Mouse (Mus musculus) layer of hippocampus, adult 18-20 months (tissue): Measurements from ENCODE around the gene Krt14. TPM values are rescaled to one million over a fixed set of nuclear protein-coding genes. Genes with fewer than 3 reads are reported as not detected.

Experiments used
- DNase-seq, 2 experiments: peaks; one replicate each; pipeline ENCODE4 v3.0.0; 2022; ENCODE audit warnings: low spot score in 2 of 2
- total RNA-seq, 2 experiments: library from RNA; stranded (reverse); gene quantifications; 2 replicates each; pipeline ENCODE4 v1.2.3; 2021

Gene Krt14
- total RNA-seq, 2 experiments from 2014 or later, result not detected

DNA sequence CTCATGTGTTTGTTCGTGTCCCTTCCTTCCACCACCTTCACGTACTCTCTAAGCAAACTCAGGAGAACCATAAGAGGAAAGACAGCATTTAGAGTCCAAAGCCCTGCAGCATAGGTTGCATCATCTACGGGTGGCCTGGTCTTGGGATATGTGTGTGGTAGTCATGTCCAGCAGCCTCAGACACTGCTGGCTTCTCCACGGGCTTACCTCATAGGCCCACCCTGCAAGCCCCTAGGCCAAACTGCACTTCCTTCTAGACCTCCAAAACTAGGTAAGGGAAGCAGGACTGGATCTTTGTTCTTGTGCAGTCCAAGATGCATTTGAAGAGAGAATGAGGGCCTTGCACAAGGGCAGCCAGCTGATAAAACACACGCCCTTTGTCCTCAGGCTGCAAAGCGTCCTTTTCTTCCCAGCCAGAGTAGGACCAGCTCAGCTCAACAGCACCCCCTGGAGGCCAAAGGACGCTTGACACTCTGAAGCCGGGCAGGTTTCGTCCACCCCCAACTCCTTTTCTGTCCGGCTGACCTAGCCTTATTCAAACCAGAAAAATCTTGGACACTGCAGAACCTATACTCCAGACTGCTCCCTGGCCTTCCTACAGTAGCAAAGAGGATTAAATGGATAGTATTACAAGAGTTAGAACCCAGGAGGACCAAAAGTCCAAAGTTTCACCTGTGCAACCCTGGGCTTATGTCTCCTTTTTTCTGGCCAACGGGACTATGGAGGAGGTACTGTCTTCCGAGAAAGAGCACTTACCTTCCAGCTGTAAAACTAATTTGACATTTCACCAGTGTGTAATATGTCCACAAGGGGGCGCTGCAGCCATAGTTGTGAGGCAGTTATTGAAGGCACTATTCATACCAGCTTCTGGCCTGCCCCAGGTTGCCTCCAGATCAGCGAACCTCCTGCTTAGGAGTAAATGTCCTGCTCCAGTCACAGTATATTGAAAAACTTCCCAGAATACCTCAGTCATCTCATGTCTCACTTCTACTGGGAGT is 38.3 kb downstream of the Krt14 start:
- peak; percentile 36 to 88 for DNase-seq

DNA sequence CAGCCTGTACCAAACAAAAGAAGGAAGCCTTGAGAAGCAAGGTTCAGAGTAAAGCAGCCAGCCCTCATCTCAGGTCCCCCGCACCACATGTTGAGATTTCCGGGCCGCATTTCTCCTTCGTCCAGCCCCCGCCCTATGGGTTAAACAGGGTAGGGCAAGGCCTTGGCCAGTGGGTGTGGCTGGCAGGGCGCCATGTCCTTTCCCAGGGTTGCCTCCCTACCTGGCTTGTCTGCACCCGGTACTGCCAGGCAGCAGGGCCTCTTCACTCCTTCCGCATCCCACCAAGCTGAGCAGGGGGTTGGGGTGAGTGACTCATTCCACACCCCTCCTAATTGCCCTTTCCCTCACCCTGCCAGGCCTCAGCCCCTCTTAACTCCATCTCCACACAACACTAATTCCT is 39.3 kb downstream of the Krt14 start:
- no peak for DNase-seq

DNA sequence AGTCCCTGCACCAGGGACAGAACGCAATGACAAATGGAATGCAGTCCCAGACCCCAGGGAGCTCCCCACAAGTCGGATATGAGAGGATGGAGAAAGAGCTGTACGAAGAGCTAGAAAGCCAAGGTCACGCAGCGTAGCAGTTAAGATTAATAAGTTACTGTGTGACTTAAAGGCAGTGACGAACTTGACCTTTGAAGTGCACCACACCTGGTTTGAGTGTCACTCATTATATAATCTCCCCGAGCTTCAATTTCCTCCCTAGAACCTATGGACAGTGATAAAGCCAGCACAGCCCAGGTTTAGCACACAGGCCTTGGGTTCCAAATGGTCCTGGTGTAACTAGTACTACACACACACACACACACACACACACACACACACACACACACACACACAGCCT is 43.0 kb downstream of the Krt14 start:
- DNase-seq, result no peak

DNA sequence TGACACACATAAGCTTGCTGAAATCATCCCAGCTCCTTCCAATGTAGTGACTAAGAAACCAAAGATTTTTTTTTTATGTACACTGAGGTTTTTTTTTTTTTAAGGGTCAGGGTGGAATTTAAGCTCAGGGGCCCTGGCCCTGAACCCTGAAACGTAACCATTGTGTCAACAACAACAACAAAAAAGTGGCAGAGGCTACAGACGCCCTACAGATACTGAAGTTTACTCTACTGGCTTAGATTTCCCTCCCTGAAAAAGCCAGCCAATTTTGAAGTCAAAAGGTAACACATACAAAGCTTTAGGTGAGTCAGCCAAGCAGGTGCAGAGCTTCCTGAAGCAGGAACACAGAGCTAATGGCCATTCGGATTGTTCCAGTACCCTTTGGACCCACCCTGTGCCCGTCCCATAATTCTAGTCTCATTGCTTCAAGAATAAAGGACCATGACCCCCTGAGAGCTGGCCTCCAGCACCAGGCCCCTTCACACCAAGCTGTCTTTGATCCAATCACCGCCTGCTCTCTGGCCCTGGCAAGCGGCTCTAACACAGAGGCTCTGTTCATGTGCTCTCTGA is 49.4 kb downstream of the Krt14 start:
- DNase-seq, result no peak

GRCm38 (mm10) chr11:100157331-100157730 is 50.0 kb downstream of the Krt14 start:
- DNase-seq, result no peak

DNA sequence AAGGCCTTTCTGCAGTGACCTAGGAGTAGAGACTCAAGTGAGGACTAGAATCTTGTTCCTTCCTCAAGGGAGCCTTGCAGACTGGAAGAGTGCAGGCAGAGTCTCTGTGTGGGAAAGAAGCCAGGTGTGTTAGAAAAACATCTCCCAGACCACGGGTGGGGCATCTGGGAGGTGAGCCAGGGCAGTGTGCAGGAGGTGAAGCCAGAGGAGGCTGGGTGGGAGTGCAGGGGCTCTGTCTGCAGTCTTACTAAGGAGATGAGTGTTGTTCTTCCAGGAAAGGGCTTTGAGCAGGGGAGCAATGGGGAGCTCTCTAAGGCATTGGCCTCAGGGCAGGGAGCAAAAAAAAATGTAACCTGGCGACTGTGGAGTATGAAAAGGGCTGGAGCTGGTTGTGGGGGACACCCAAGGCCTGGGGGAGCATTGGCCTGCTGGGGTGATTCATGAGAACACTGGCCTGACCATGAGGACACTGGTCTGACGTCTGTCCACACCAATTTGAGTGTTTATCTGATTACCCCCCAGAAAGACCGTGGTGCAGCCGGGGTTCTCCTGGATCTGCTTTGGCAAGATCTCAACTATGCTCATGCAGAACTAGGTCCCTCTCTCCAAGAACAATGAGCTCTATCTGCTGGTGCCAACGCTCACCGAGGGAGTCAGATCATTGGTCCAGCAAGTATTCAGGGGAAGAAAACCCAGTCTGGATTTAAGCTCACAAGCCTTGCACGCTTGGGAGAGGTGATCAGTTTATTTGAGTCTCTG is 51.7 kb downstream of the Krt14 start:
- no peak for DNase-seq

Other genes starting within 250 kb of the Krt14 start
- gene Krtap29-1, start 228.5 kb downstream of the Krt14 start, total RNA-seq, result not detected
- gene Krtap16-1, start 221.0 kb downstream of the Krt14 start, total RNA-seq, result not detected
- not detected for gene Krtap17-1, start 213.6 kb downstream of the Krt14 start, total RNA-seq
- gene Krt33a, start 191.3 kb downstream of the Krt14 start, total RNA-seq, result not detected
- gene Krt33b, start 177.7 kb downstream of the Krt14 start, total RNA-seq, result not detected
- gene Krt34, start 166.0 kb downstream of the Krt14 start, total RNA-seq, result not detected
- gene Krt31, start 157.0 kb downstream of the Krt14 start, total RNA-seq, result not detected
- not detected for gene Krt32, start 119.3 kb downstream of the Krt14 start, total RNA-seq
- gene Krt35, start 111.3 kb downstream of the Krt14 start, total RNA-seq, result not detected
- gene Krt36, start 101.9 kb downstream of the Krt14 start, total RNA-seq, result not detected
- gene Krt13, start 86.0 kb downstream of the Krt14 start, total RNA-seq, result not detected
- gene Krt15, start 71.6 kb downstream of the Krt14 start, total RNA-seq, result under 1 TPM in 1 of 2 experiments, not detected in 1; 0.51 TPM
- not detected for gene Krt19, start 58.9 kb downstream of the Krt14 start, total RNA-seq
- 1 to 10 TPM; 3.8 to 4.4 TPM for gene Krt9, start 14.3 kb downstream of the Krt14 start, total RNA-seq
- gene Krt16, start 41.4 kb upstream of the Krt14 start, total RNA-seq, result not detected
- not detected for gene Krt17, start 53.5 kb upstream of the Krt14 start, total RNA-seq
- not detected for gene Krt42, start 62.3 kb upstream of the Krt14 start, total RNA-seq
- gene Eif1, start 112.3 kb upstream of the Krt14 start, total RNA-seq, result 100 to 1,000 TPM; 739 to 776 TPM
- not detected for gene Gast, start 126.9 kb upstream of the Krt14 start, total RNA-seq
- gene Hap1, start 148.6 kb upstream of the Krt14 start, total RNA-seq, result 100 to 1,000 TPM; 186 to 208 TPM
- gene Jup, start 190.2 kb upstream of the Krt14 start, total RNA-seq, result 10 to 100 TPM; 31.0 to 35.6 TPM
- gene P3h4, start 207.3 kb upstream of the Krt14 start, total RNA-seq, result 10 to 100 TPM in 1 of 2 experiments, 1 to 10 TPM in 1; 9.8 to 11.2 TPM
- 1 to 10 TPM; 5.4 to 5.8 TPM for gene Fkbp10, start 208.1 kb upstream of the Krt14 start, total RNA-seq
- gene Nt5c3b, start 234.3 kb upstream of the Krt14 start, total RNA-seq, result 10 to 100 TPM; 48.8 to 53.4 TPM
- gene Klhl10, start 234.4 kb upstream of the Krt14 start, total RNA-seq, result 1 to 10 TPM in 1 of 2 experiments, under 1 TPM in 1; 0.74 to 1.2 TPM